Mouse (Mus musculus) kidney, adult 2 months (tissue): ENCODE data around the gene Fry.

Source experiments
- CTCF ChIP-seq: fragments of 200-500 bp; conservative IDR thresholded peaks from 2 replicates; pipeline ENCODE4 v1.5.1; 2011; ENCODE audit warnings: low read depth, mild to moderate bottlenecking, control low read depth, low read length, moderate library complexity, mixed read lengths; ENCODE audit not compliant: insufficient read depth, insufficient read length
- POLR2A ChIP-seq: fragments of 200-500 bp; IDR thresholded peaks from one replicate; pipeline ENCODE4 v1.6.1; 2011; ENCODE audit warnings: low read depth, low read length, control low read depth

GRCm38 (mm10) chr5:150206749-150207148 lies 88.3 kb downstream of the Fry start:
- no peak for TF ChIP-seq CTCF
- TF ChIP-seq POLR2A: no peak
